Mouse (Mus musculus) stomach, postnatal 0 days (tissue): ENCODE measurements around the gene Rgp1. TPM values are rescaled to one million over a fixed set of nuclear protein-coding genes. Genes with fewer than 3 reads are reported as not detected.

Experiments used
- ATAC-seq: fragments of 200-750 bp; cut with Nextera tagmentation; 2 replicates; pipeline ENCODE4 v1.8.0; 2017; ENCODE audit not compliant: low FRiP score, low TSS enrichment
- DNase-seq: peaks from one replicate; pipeline ENCODE4 v3.0.0-alpha.2; 2016; ENCODE audit warnings: low spot score
- H3K27ac ChIP-seq: fragments of 300-500 bp; sonication (generic); replicated peaks from 2 replicates; pipeline ENCODE4 v1.5.1; 2014; ENCODE audit warnings: mild to moderate bottlenecking, control low read depth
- H3K27me3 ChIP-seq: fragments of 300-500 bp; sonication (generic); 2 replicates; pipeline ENCODE4 v1.6.1; 2014; ENCODE audit warnings: low read length; ENCODE audit not compliant: control insufficient read depth, insufficient read depth
- H3K36me3 ChIP-seq: fragments of 300-500 bp; sonication (generic); 2 replicates; pipeline ENCODE4 v1.6.1; 2014; ENCODE audit warnings: low read length, mixed read lengths; ENCODE audit not compliant: control insufficient read depth, insufficient read depth
- H3K4me1 ChIP-seq: fragments of 300-500 bp; sonication (generic); replicated peaks from 2 replicates; pipeline ENCODE4 v1.6.1; 2014; ENCODE audit warnings: antibody characterized with exemption; ENCODE audit not compliant: control insufficient read depth, insufficient read depth
- H3K4me2 ChIP-seq: fragments of 300-500 bp; sonication (generic); replicated peaks from 2 replicates; pipeline ENCODE4 v1.6.1; 2014; ENCODE audit warnings: low read depth, mild to moderate bottlenecking, control low read depth, moderate library complexity
- H3K4me3 ChIP-seq: fragments of 300-500 bp; sonication (generic); 2 replicates; pipeline ENCODE4 v1.5.1; 2014; ENCODE audit warnings: low read depth, low read length, control low read depth
- H3K9ac ChIP-seq: fragments of 300-500 bp; sonication (generic); 2 replicates; pipeline ENCODE4 v1.6.1; 2014; ENCODE audit warnings: mild to moderate bottlenecking, low read length, control low read depth, mixed read lengths
- H3K9me3 ChIP-seq: fragments of 300-500 bp; sonication (generic); 2 replicates; pipeline ENCODE4 v1.6.1; 2016; ENCODE audit warnings: low read length; ENCODE audit not compliant: control insufficient read depth
- CTCF ChIP-seq: IDR thresholded peaks from 2 replicates; pipeline ENCODE4 v1.5.1; 2016; ENCODE audit warnings: antibody characterized with exemption, low read depth, mild to moderate bottlenecking, moderate library complexity
- EP300 ChIP-seq: optimal IDR thresholded peaks from 2 replicates; pipeline ENCODE3; 2016; ENCODE audit warnings: antibody characterized with exemption
- WGBS: fragments of 180-500 bp; shearing (Covaris S2); extraction: QIAGEN DNeasy Blood & Tissue Kit; methylation state at CpG from one replicate; pipeline ENCODE4 v1.1.7; 2014; 5-methylcytosine and 5-hydroxymethylcytosine counted together
- polyA plus RNA-seq: library from polyadenylated mRNA; unstranded; fragments of >200 nt; fragmentation: Nextera tagmentation; extraction: Ambion mirVana; gene quantifications from 2 replicates; pipeline ENCODE4 v1.2.1, GENCODE M21; 2015

Gene Rgp1
- polyA plus RNA-seq, 1 experiment from 2014 or later = 13.0 TPM

- no peaks in the 10 kb centered on the region for H3K36me3 ChIP-seq
- peaks cover 8% of the 10 kb centered on the region; the same call in 1 of the 2 replicates for H3K4me1 ChIP-seq
- 48% methylated on average over 20 of the region's 20 CpGs for WGBS
- peak; percentile 18 for DNase-seq
- ATAC-seq = no peak
- no peaks in the 10 kb centered on the region for H3K9me3 ChIP-seq
- H3K4me2 ChIP-seq = no peak overlapping the region
- no peak overlapping the region for H3K9ac ChIP-seq
- no peak overlapping the region for H3K27ac ChIP-seq
- TF ChIP-seq CTCF (no peak), EP300 (no peak)
- peaks cover 3% of the 10 kb centered on the region; the same call in 1 of the 2 replicates for H3K27me3 ChIP-seq
- no peak overlapping the region for H3K4me3 ChIP-seq
Observed at GRCm38 (mm10) chr4:43629106-43629817, 50.7 kb downstream of the Rgp1 start.

- H3K27ac ChIP-seq = no peak overlapping the region; the same call in 1 of the 2 replicates
- no peak overlapping the region; the same call in 1 of the 2 replicates for H3K4me2 ChIP-seq
- no peaks in the 10 kb centered on the region for H3K9me3 ChIP-seq
- H3K27me3 ChIP-seq = peaks cover 3% of the 10 kb centered on the region; the same call in 1 of the 2 replicates
- WGBS = 5% methylated on average over 5 of the region's 5 CpGs
- TF ChIP-seq CTCF = peak; percentile 94
- no peak for TF ChIP-seq EP300
- H3K4me3 ChIP-seq = no peak overlapping the region
- no peak overlapping the region for H3K9ac ChIP-seq
- DNase-seq = peak; percentile 72
- peaks cover 8% of the 10 kb centered on the region; the same call in 1 of the 2 replicates for H3K4me1 ChIP-seq
- ATAC-seq = peak; percentile 69
- H3K36me3 ChIP-seq = no peaks in the 10 kb centered on the region
Observed at GRCm38 (mm10) chr4:43630030-43630581, 51.6 kb downstream of the Rgp1 start.

GRCm38 (mm10) chr4:43630671-43631045 is 52.1 kb downstream of the Rgp1 start:
- Histone ChIP-seq H3K27me3 (peaks cover 3% of the 10 kb centered on the region; the same call in 1 of the 2 replicates), H3K9me3 (no peaks in the 10 kb centered on the region), H3K4me2 (peak overlapping the region; percentile 79), H3K4me1 (peaks cover 8% of the 10 kb centered on the region; the same call in 1 of the 2 replicates), H3K9ac (peak overlapping the region; percentile 76; the same call in 1 of the 2 replicates), H3K27ac (peak overlapping the region; percentile 92), H3K4me3 (no peak overlapping the region), H3K36me3 (no peaks in the 10 kb centered on the region)
- DNase-seq = peak; percentile 14
- TF ChIP-seq EP300 = no peak
- no peak for TF ChIP-seq CTCF
- ATAC-seq = no peak
- 40% methylated on average over 5 of the region's 5 CpGs for WGBS

GRCm38 (mm10) chr4:43631046-43631955 is 52.8 kb downstream of the Rgp1 start, which contains the start of gene Npr2:
TSS of gene Npr2 (plus strand) at chr4:43631935.
- peaks cover 3% of the 10 kb centered on the region; the same call in 1 of the 2 replicates for H3K27me3 ChIP-seq
- H3K4me3 ChIP-seq = peak within 1 kb of the TSS; percentile 65
- peaks cover 8% of the 10 kb centered on the region; the same call in 1 of the 2 replicates for H3K4me1 ChIP-seq
- H3K27ac ChIP-seq = peak within 1 kb of the TSS; percentile 92
- H3K9ac ChIP-seq = peak within 1 kb of the TSS; percentile 76
- ATAC-seq (peak; percentile 52; the same call in 1 of the 2 replicates), DNase-seq (peak; percentile 46)
- H3K4me2 ChIP-seq = peak within 1 kb of the TSS; percentile 79
- no peaks in the 10 kb centered on the region for H3K36me3 ChIP-seq
- no peaks in the 10 kb centered on the region for H3K9me3 ChIP-seq
- TF ChIP-seq CTCF (no peak), EP300 (no peak)
- 2% methylated on average over 54 of the region's 70 CpGs for WGBS
